Mouse (Mus musculus) heart, postnatal 10 days (tissue): ENCODE data around the gene Sptssb. TPM values are rescaled to one million over a fixed set of nuclear protein-coding genes. Genes with fewer than 3 reads are reported as not detected.

Experiments
- total RNA-seq, 2 experiments: library from RNA; stranded (reverse); gene quantifications; 2 replicates each; pipeline ENCODE4 v1.2.3; 2021

The Sptssb gene
- total RNA-seq, 2 experiments from 2014 or later, result not detected

Other genes starting within 250 kb of the Sptssb start
- 10 to 100 TPM; 54.4 to 55.8 TPM for gene Nmd3, start 138.0 kb downstream of the Sptssb start, total RNA-seq
- not detected for gene Otol1, start 147.7 kb upstream of the Sptssb start, total RNA-seq